Mouse (Mus musculus) erythroblast, embryonic 14.5 days (primary cell): ENCODE results near the gene Arhgef25.

Experiments
- GATA1 ChIP-seq: IDR thresholded peaks from 2 replicates; pipeline ENCODE4 v1.6.1; 2012; ENCODE audit warnings: low read length, inconsistent platforms, mixed read lengths
- TAL1 ChIP-seq: IDR thresholded peaks from 3 replicates; pipeline ENCODE4 v1.6.1; 2012; ENCODE audit warnings: low read length, inconsistent platforms, mixed read lengths

GRCm38 (mm10) chr10:127156511-127156910, 33.4 kb downstream of the Arhgef25 start:
- TF ChIP-seq TAL1 = no peak
- no peak for TF ChIP-seq GATA1
